Mouse (Mus musculus) monocyte, adult 2 months (primary cell): ENCODE results near the gene Nrn1l.

Experiments used
- DNase-seq, 2 experiments: peaks; one replicate each; pipeline ENCODE4 v3.0.0; 2022; ENCODE audit warnings: low spot score in 2 of 2, low read depth in 1 of 2

The Nrn1l gene

GRCm38 (mm10) chr8:105943321-105943739 lies 50.0 kb downstream of the Nrn1l start, which contains the start of gene Lcat:
TSS of gene Lcat (minus strand) at chr8:105943382.
- DNase-seq = no peak
